Mouse (Mus musculus) cerebellum, postnatal 14 days (tissue): ENCODE measurements around the gene Naa50.
A peak's percentile ranks its signal among the peaks of the same experiment; 100 is the strongest.

Experiments used
- DNase-seq, 2 experiments: peaks; one replicate each; pipeline ENCODE4 v3.0.0; 2021; ENCODE audit warnings: mixed read lengths in 2 of 2

Gene Naa50

GRCm38 (mm10) chr16:44204331-44204730 lies 64.7 kb downstream of the Naa50 start:
- peak; percentile 45 to 69 for DNase-seq

GRCm38 (mm10) chr16:44205973-44206372 lies 66.3 kb downstream of the Naa50 start:
- no peak for DNase-seq

GRCm38 (mm10) chr16:44210156-44211053 lies 70.8 kb downstream of the Naa50 start:
- peak in 1 of 2 experiments; percentile 36 for DNase-seq

GRCm38 (mm10) chr16:44211054-44211414 lies 71.4 kb downstream of the Naa50 start:
- no peak for DNase-seq

GRCm38 (mm10) chr16:44212703-44213102 lies 73.1 kb downstream of the Naa50 start:
- no peak for DNase-seq
